Mouse (Mus musculus) c-Kit-positive CD71-positive TER-119-positive erythroid progenitor cells, embryonic 14.5 days (primary cell): ENCODE measurements around the gene Mettl5.

Experiments
- DNase-seq: peaks from one replicate; pipeline ENCODE4 v3.0.0-alpha.2; 2013; ENCODE audit warnings: low spot score

Gene Mettl5

DNA sequence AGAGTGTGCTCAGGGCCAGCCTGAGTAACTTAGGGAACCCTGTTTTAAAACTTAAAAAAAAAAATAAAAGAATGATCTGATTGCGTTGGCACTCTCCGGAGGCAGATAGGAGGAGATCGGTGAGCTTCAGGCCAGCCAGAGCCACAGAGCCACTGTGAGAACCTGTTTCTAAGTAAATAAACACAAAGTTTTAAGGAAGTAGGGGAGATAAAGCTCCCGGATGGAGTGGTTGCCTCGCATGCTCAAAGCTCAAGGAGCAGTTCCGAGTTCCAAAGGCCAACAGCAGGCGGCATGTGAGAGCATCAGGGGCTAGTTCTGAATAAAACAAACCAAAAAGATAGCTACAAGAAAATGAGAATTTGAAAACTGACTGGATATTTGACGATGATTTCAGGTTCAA, 29.0 kb downstream of the Mettl5 start:
- no peak for DNase-seq

DNA sequence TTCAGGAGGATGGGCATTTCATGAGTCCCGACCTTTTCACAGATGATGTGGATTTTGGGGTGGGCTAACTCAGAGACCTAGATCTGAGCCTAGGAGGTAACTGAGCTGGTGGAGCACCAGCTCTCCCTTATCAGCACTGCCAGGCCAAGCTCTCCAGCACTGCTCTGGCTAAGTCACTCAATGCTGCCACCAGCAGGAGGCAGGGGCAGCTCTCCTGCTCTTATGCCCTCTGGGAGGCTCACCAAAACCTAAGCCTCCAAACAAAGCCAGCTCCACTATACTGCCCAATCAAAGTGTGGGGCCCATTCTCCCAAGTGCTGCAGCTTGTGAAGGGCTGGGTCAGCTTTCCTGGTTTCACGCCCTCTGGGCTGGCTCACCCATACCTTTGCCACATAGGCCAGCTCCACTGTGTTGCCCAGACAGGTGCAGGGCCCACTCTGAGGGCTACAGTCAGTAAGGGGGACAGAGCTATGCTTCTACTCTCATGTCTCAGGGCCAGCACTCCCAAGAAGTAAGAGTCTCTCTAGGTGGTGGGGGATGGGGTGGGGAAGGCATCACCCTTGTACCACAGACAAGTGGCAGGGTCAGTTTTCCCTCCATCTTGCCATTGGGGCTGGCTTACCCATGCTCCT, 33.9 kb downstream of the Mettl5 start:
- peak; percentile 48 for DNase-seq

DNA sequence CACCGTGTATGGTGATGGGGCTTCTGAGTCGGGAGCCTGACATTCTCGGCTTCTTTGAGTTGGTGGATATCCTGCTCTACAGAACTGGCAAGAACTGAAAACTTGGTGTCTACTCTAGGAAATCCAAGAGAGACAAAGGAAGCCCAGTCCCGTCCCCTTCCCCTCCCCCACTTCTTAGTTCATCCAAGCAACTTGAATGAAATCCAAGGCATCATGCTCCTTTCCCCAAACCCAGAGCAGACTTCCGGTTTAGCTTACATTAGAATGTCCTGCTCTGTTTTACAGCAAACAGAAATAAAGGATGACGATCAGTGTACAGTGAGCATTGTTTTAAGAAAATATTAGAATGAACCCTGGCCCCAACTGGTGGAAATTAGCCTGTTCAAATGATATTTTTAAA, 36.2 kb downstream of the Mettl5 start:
- DNase-seq = no peak

DNA sequence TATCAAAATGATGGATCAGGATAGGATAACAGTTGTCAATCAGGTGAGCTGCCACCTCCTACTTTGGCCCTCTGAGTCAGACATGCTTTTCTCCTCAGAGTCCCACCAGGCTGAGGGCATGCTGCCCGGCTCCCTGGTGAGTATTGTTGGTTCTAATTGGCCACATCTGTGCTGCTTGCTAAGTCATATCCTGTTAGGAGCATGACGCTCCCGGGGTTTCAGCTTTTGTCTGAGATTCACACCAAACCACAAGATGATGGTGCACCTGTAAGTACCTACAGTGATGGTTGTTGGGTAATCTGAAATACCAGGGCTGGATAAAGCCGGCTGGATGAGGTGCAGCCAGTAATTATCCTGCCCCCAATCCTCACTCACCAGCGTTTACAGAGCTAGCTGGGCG, 45.2 kb downstream of the Mettl5 start:
- no peak for DNase-seq

DNA sequence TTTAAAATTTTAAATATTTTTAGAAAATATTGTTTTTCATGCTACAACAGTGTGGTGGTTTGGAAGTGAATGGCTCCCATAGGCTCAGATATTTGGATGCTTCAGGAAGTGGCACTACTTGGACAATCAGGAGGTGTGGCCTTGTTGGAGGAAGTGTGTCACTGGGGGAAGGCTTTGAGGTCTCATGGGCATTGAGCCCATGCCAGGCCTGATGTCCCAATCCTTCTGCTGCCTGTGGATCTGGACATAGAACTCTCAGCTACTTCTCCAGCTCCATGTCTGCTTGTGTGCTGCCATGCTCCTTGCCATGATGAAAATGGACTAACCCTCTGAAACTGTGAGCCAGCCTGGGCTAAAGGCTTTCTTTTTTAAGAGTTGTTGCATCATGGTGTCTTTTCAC, 46.7 kb downstream of the Mettl5 start:
- DNase-seq = no peak

DNA sequence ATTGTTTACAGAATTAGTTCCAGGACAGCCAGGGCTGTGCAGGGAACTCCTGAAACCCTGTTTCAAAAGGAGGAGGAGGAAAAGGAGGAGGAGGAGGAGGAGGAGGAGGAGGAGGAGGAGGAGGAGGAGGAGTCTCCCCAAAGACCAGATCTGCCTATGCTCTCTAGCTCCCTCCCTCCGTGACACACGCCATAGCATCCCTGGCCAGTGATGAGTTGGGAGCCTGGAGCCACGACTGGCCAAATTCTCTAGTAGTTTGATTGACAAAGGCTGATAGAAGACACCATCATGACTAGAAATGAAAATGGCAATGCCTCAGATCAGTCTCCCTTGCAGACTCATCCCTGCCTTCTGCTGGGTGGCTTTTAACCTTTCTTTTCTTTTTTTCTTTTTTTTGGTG, 47.4 kb downstream of the Mettl5 start:
- no peak for DNase-seq

DNA sequence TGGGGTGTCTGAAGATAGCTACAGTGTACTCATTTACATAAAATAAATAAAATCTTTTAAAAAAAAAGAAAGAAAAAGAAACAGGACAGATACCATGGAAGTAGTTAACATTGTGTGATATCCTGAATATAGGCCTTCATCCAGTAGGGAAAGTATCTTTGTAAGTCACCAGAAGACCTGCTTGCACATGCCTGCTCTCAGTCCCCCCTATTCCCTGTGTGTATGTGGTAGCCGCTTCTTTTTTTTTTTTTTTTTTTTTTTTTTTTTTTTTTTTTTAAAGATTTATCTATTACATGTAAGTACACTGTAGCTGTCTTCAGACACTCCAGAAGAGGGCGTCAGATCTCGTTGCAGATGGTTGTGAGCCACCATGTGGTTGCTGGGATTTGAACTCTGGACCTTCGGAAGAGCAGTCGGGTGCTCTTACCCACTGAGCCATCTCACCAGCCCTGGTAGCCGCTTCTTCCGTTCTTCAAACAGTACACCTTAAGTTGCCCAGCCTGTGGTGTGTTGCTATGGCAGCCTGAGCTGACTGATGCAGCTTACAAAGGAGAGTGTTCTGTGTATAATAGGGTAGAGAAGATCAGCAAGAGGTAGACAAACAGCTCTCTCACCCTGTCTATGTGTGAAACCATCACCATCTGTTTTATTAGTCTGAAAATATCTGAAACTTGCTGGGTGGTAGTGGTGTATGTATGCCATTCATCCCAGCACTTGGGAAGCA, 48.0 kb downstream of the Mettl5 start:
- no peak for DNase-seq

DNA sequence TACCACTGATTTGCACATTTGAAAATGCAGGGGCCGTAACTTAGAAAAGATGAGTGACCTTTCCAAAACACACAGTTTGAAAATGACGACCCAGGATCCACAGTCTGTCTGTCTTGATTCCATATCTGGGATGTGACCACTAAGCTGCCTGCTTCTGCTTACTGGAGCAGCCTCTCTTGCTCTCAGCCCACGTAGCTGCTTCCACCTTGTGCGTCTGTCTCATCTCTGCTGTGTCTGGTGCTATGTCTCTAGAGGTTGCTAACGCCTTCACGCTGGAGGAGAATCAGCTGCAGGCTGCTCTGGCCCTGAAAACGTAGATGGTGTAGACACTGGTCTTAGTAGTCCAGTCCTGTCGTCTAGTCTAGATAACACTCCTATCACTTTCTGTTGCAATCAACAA, 55.3 kb downstream of the Mettl5 start:
- DNase-seq = no peak

DNA sequence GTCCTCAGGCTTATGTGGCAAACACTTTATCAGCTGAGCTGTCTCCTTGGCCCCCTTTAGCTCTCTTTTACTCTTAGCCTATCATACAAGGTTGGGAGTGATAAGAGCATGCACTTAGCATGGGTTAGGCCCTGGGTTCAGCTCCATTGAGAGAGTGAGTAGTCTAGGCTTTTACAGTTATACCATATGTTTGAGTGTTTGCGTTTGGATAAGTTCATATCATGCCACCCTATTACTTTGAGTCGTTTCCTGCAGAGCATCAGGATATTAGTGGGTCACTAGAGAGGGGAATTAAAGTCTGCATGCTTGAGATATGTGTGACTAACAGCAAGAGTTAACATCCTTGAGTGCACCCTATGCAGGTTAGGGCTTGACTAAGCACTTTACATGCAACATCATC, 55.7 kb downstream of the Mettl5 start:
- no peak for DNase-seq

DNA sequence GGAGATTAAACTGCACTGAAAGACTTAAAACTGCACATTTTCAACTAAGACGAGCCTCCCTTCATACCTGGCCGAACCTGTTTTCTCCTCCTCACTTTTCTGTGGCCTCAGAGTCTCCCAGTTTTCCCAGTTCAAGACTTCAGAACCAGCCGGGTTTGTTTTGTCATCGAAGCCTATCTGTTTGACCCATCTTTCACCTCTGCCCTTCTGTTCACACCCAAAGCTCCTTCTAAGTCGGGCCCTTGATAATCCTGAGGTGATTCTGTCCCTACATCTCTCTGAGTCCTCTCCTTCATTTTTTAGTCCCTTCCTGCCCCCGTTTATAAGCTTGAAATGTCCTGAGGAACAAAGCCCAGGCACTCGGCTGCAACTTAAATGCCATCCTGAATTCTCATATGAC, 57.4 kb downstream of the Mettl5 start:
- DNase-seq = no peak

DNA sequence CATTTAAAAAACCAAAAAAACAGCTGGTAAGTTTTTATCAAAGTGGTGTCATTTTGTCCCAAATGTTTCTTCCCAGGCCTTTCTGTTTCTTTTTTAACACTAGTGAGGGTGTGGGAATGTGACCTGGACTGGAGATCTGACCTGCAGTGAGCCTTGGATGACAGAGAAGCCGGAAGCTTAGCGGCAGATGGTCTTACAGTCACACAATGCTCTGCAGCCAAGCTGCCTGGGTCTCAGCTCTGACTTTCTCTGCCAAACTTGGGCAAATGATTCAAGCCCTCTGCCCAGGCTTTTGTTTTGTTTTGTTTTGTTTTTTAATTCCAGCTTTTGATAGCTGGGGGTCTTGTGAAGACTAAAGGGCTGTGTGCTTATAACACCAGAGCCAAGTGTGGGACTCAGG, 59.0 kb downstream of the Mettl5 start:
- DNase-seq = no peak

DNA sequence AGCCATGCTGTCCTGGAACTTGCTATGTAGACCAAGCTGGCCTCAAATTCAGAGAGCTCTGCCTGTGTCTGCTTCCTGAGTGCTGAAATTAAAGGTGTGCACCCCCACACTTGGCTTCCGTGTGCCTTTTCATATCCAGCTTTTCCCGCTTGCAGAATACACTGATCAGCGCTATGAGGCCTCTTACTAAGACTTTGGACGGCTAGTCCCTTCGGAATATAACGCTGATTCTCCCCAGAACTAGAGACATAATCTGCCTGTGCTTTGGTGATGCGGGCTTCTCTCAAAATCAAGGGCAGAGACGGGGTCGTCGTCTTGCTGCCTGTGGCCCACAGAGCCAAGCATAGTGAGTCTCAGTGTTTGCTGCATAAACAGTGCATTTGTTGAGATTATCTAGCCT, 59.5 kb downstream of the Mettl5 start:
- no peak for DNase-seq

DNA sequence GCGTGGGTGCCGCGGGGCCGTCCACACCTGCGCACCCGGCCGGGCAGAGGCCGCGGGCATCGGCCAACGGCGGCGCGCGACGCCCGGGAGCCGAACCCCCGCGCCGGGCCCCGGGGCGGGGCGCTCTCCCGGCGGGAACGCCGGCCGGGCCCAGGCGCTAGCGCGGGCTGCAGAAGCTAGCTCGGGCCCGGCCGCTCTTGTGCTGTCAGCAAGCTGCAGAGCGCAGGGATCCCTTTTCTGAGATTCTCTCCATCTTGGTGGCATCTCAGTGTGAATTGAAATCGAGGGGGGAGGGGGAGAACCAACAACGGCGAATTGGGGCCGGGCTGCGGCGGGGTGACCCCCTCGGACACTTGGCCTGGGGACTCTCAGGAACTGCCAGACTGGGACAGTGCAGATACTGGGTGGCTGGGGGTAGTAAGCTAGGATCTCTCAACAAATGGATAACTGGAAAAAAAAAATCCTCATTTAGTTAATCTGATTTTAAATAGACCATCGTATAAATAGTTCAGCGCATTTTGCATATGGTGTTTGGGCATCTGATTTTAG, 62.2 kb downstream of the Mettl5 start:
- DNase-seq = no peak

DNA sequence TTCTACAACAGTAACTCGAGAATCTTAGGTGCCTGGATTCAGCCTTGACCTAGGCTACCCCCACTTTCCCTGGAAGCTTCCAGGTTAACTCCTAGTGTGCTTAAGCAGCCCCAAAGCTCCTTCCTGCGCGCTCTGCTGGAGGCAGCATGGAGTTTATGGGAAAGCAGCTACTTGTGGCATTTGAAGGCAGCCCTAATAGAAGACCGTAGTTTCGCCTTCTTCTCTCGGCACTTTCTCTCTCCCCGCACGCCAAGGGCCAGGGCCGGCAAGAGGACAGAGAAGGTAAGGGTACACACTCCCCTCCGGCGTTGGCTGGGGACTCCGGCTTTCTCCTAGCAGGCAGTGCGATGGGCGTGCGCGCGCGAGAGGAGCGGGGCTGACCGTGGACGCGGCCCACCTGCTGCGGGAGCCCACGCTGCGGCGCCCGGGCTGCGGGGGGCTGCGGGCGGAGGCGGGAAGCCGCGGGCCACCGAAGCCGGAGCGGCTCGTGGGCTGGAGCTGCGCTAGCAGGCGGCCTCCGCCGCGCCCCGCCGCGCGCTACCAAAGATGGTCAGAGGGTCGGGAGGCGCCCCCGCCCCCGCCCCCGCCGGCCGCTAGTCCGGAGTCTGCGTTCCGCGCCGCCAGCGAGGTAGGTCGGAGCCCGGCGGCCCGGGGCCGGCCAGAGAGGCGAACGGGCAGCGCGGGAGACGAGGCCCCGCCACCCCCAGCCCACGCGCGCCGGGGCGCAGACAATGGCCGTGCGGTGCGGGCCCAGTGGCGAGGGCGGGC, 62.9 kb downstream of the Mettl5 start:
- peak; percentile 50 for DNase-seq

DNA sequence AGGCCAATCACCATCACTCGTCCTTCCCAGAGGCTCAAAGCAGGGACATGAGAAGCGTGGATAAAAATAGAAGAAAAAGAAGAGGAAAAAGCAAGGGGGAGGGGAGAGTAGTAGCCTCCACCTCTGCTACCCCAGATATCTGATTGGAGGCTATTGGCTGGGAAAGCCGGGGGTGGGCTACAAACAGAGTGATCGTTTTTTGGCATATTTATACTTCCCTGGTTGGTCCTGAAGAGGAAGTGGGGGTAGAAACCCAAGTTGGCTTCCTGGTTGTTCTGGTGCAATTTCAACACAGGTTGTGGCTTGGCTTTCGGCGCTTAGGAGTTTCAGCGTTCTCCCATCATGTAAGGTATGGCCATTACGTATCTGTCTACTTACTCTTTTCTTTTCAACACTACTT, 63.7 kb downstream of the Mettl5 start, which contains the start of gene Klhl23:
Klhl23 (plus strand) TSS at position 234 of the 400 bp plus-strand sequence.
- peak; percentile 61 for DNase-seq
